Mouse (Mus musculus) limb, embryonic 12.5 days (tissue): Measurements from ENCODE around the gene Rbm19. TPM values are rescaled to one million over a fixed set of nuclear protein-coding genes. Genes with fewer than 3 reads are reported as not detected.
A peak's percentile ranks its signal among the peaks of the same experiment; 100 is the strongest.

Experiments used
- ATAC-seq: fragments of 200-750 bp; cut with Nextera tagmentation; 2 replicates; pipeline ENCODE4 v1.8.0; 2017; ENCODE audit warnings: low read depth, moderate TSS enrichment; ENCODE audit not compliant: insufficient number of reproducible peaks, insufficient read depth, low FRiP score, low TSS enrichment
- H3K27ac ChIP-seq: fragments of 300-500 bp; sonication (generic); 2 replicates; pipeline ENCODE4 v1.5.1; 2016; ENCODE audit warnings: mild to moderate bottlenecking, moderate library complexity
- H3K27me3 ChIP-seq: fragments of 300-500 bp; sonication (generic); 2 replicates; pipeline ENCODE4 v1.6.1; 2016; ENCODE audit warnings: mild to moderate bottlenecking, moderate library complexity
- H3K36me3 ChIP-seq: fragments of 300-500 bp; sonication (generic); 2 replicates; pipeline ENCODE4 v1.6.1; 2016; ENCODE audit warnings: mild to moderate bottlenecking, moderate library complexity
- H3K4me1 ChIP-seq: fragments of 300-500 bp; sonication (generic); replicated peaks from 2 replicates; pipeline ENCODE4 v1.6.1; 2016
- H3K4me2 ChIP-seq: fragments of 300-500 bp; sonication (generic); 2 replicates; pipeline ENCODE4 v1.6.1; 2016; ENCODE audit warnings: mild to moderate bottlenecking, moderate library complexity
- H3K4me3 ChIP-seq: fragments of 300-500 bp; sonication (generic); replicated peaks from 2 replicates; pipeline ENCODE4 v1.5.1; 2016; ENCODE audit warnings: mild to moderate bottlenecking
- H3K9ac ChIP-seq: fragments of 300-500 bp; sonication (generic); replicated peaks from 2 replicates; pipeline ENCODE4 v1.6.1; 2016; ENCODE audit warnings: mild to moderate bottlenecking, moderate library complexity
- H3K9me3 ChIP-seq: fragments of 300-500 bp; sonication (generic); 2 replicates; pipeline ENCODE4 v1.6.1; 2016; ENCODE audit warnings: mild to moderate bottlenecking, moderate library complexity
- WGBS: fragments of 180-500 bp; shearing (Covaris S2); methylation state at CpG from one replicate; pipeline ENCODE4 v1.1.7; 2016; 5-methylcytosine and 5-hydroxymethylcytosine counted together
- polyA plus RNA-seq: library from polyadenylated mRNA; unstranded; fragments of >200 nt; fragmentation: Nextera tagmentation; extraction: Ambion mirVana; gene quantifications from 2 replicates; pipeline ENCODE4 v1.2.1, GENCODE M21; 2016

Gene Rbm19
- polyA plus RNA-seq, 1 experiment from 2014 or later, result 31.1 TPM

DNA sequence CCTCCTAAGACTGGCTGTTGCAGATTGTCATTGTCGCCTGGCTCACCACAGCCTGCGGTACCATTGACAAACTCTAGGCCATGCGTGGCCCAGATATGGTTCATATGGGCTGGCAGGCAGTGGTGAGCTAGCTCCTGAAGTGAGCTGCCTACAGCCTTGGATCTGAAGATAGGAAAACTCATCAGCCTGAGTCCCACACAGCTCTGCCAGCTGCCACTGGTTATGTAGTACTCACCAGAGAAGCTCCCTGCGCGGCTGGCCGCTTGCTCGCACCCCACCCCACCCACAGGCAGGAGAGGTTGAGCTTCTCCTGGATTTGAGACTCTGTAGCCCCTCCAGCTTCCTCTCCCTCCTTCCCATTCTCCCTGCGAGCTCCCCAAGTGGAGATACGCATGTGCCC lies 32.0 kb downstream of the Rbm19 start:
- Histone ChIP-seq H3K36me3 (peaks cover 68% of the 10 kb centered on the region), H3K27me3 (no peaks in the 10 kb centered on the region), H3K9me3 (no peaks in the 10 kb centered on the region), H3K4me3 (no peak overlapping the region), H3K4me2 (no peak overlapping the region), H3K4me1 (peaks cover 12% of the 10 kb centered on the region), H3K27ac (no peak overlapping the region), H3K9ac (no peak overlapping the region)
- WGBS, result 93% methylated on average over 9 of the region's 9 CpGs
- no peak for ATAC-seq

DNA sequence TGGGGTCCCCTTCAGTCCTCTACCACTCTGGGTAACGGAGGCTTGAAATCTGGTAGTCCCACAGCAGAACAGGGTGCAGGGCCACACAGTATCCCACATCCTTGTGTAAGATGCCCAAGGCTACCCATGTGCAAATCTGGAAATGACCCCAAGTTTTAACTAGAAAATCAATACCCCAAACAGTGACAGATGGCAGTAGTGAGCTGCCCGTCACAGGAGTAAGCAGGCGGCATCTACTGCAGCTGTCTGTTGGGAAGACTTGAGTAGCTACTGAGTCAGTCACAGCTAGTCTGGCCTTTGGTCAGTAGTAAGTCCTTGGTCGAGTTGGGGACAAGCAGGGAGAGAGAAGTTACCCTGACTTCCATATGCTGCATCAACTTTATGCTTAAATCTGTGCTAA lies 34.9 kb downstream of the Rbm19 start:
- no peak for ATAC-seq
- no peak overlapping the region for H3K4me2 ChIP-seq
- no peak overlapping the region for H3K9ac ChIP-seq
- H3K4me3 ChIP-seq, result no peak overlapping the region
- no peaks in the 10 kb centered on the region for H3K27me3 ChIP-seq
- 86% methylated on average over 4 of the region's 4 CpGs for WGBS
- peaks cover 18% of the 10 kb centered on the region for H3K4me1 ChIP-seq
- peaks cover 46% of the 10 kb centered on the region; the same call in 1 of the 2 replicates for H3K36me3 ChIP-seq
- no peak overlapping the region for H3K27ac ChIP-seq
- H3K9me3 ChIP-seq, result no peaks in the 10 kb centered on the region

DNA sequence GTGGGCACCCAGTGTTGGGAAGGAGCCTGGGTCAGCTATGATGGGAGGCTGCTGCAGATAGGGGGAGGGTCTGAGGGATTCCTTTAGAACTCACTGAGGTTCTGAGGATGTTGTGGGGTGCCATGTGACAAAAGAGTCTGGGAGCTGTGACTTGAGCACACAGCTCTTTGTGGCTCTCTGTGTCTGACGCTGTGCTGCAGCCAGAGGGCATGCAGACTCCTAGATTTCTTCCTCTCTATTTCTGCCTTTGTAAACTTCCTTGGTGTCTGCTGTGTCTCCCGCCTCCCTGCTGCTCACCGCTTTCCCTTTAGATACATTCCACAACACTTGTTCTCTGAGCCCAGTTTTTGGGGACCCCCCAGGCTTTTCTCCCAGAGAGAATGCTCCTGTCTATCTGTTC lies 36.9 kb downstream of the Rbm19 start:
- 94% methylated on average over 3 of the region's 3 CpGs for WGBS
- Histone ChIP-seq H3K9ac (no peak overlapping the region), H3K27ac (no peak overlapping the region), H3K27me3 (no peaks in the 10 kb centered on the region), H3K4me2 (no peak overlapping the region), H3K36me3 (peaks cover 34% of the 10 kb centered on the region; the same call in 1 of the 2 replicates), H3K4me1 (peaks cover 12% of the 10 kb centered on the region), H3K9me3 (no peaks in the 10 kb centered on the region), H3K4me3 (no peak overlapping the region)
- ATAC-seq, result no peak

DNA sequence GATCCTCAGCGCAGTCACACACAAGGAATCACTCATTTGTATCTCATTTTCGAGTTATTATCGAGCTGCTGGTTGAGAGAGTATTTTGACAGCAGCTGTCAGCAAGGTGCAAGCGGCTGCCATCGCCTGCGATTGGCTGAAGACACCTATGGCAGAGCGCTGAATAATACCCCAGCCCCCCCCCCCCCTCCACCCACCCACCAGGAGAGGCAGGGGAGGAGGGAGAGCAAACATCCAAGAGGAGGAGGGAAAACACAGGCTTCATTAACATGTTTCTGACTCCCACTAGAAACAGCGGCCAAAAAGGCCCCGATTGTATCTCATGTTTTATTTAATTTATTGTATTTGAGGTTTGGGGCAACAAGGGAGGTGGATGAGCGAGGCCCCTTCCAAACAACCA lies 39.4 kb downstream of the Rbm19 start:
- 83% methylated on average over 10 of the region's 10 CpGs for WGBS

DNA sequence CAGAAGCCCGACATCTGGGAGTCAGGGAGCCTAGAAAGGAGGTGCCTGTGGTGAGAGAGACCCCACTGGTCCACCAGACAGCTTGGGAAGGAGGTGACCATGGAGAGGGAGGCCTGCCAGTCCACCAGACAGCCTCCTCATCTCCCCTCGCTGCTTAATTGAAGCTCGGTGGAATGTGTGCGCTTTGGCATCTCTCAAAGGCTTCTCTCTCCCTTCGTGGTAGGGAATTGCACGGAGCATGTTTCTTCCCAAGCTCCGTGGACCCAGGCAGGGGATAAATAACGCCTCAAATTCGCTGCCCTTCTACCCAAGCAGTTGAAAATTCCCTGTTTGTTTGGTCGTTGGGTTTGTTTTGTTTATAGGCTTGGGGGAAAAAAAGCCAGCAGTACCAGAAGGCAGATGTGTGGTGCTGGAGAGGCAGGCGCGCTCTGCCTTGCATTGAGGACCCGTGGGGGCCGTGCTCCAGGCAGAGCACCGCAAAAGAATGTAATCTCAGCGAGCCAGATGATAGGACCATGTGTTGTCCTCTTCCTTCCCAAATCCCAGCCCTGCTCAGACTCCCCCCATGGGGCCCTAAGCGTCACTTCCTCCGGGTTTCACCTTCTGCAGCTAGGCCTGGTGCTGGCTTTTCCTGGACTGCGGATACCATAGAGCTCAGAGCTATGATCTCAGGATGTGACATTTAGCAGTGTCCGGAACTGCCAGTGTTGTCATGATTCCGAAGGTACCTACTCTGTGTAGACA lies 40.1 kb downstream of the Rbm19 start:
- peak overlapping the region; percentile 18; the same call in 1 of the 2 replicates for H3K27ac ChIP-seq

More for the DNA sequence above, 39.4 kb downstream of the Rbm19 start:
- H3K27ac ChIP-seq, result no peak overlapping the region
- no peak overlapping the region for H3K4me2 ChIP-seq
- no peak for ATAC-seq
- H3K9ac ChIP-seq, result no peak overlapping the region
- H3K36me3 ChIP-seq, result peaks cover 22% of the 10 kb centered on the region; the same call in 1 of the 2 replicates
- H3K4me1 ChIP-seq, result peaks cover 12% of the 10 kb centered on the region
- no peaks in the 10 kb centered on the region for H3K9me3 ChIP-seq
- no peaks in the 10 kb centered on the region for H3K27me3 ChIP-seq
- H3K4me3 ChIP-seq, result no peak overlapping the region

DNA sequence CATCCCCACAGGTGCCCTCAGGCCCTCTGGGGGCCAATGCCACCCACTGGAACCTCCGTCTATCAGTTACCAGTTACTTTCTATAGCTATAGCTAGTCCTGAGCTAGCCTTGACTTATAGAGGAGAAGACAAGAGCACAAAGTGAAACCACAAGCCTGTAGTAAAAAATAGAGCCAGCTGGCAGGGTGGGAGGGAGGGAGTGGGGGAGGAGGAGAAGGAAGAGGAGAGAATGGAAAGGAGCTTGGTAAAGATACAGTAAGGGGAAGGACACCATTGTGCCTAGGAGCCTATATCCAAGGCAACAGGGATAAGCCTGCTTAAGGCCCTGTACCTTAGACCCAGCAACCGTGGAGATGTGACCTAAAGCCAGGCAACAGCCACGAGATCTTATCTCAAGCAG lies 40.9 kb downstream of the Rbm19 start:
- Histone ChIP-seq H3K4me3 (no peak overlapping the region), H3K9me3 (no peaks in the 10 kb centered on the region), H3K27me3 (no peaks in the 10 kb centered on the region), H3K36me3 (peaks cover 16% of the 10 kb centered on the region; the same call in 1 of the 2 replicates), H3K9ac (no peak overlapping the region), H3K4me1 (peaks cover 12% of the 10 kb centered on the region), H3K4me2 (no peak overlapping the region), H3K27ac (no peak overlapping the region)
- 78% methylated on average over 3 of the region's 3 CpGs for WGBS
- no peak for ATAC-seq

More for the DNA sequence above, 40.1 kb downstream of the Rbm19 start:
- Histone ChIP-seq H3K36me3 (peaks cover 21% of the 10 kb centered on the region; the same call in 1 of the 2 replicates), H3K4me2 (no peak overlapping the region), H3K27me3 (no peaks in the 10 kb centered on the region), H3K9ac (no peak overlapping the region), H3K4me3 (no peak overlapping the region), H3K9me3 (no peaks in the 10 kb centered on the region), H3K4me1 (peaks cover 12% of the 10 kb centered on the region)
- no peak for ATAC-seq
- 60% methylated on average over 21 of the region's 21 CpGs for WGBS

DNA sequence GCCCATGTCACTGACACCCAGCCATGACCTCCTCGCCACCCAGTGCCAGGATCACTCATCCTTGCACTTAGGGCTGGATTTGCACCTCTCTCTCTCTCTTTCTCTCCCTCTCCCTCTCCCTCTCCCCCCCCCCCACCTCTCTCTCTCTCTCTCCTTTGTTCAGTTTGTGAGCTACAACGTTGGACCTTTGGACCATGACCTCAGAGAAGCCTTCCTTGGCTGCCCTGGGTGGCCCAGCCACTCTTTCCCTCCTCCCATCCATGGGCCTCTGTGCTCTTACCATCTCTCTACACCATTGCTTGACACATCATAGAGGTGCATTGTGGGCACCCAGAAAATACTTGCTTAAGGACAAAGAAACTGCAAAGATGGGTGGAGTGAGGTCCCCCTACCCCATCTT lies 42.2 kb downstream of the Rbm19 start:
- no peak overlapping the region for H3K4me3 ChIP-seq
- no peaks in the 10 kb centered on the region for H3K9me3 ChIP-seq
- H3K4me1 ChIP-seq, result peaks cover 16% of the 10 kb centered on the region
- H3K9ac ChIP-seq, result no peak overlapping the region
- H3K36me3 ChIP-seq, result peaks cover 10% of the 10 kb centered on the region; the same call in 1 of the 2 replicates
- no peak for ATAC-seq
- WGBS, result 82% methylated on average over 2 of the region's 2 CpGs
- no peak overlapping the region for H3K27ac ChIP-seq
- no peak overlapping the region for H3K4me2 ChIP-seq
- H3K27me3 ChIP-seq, result no peaks in the 10 kb centered on the region

DNA sequence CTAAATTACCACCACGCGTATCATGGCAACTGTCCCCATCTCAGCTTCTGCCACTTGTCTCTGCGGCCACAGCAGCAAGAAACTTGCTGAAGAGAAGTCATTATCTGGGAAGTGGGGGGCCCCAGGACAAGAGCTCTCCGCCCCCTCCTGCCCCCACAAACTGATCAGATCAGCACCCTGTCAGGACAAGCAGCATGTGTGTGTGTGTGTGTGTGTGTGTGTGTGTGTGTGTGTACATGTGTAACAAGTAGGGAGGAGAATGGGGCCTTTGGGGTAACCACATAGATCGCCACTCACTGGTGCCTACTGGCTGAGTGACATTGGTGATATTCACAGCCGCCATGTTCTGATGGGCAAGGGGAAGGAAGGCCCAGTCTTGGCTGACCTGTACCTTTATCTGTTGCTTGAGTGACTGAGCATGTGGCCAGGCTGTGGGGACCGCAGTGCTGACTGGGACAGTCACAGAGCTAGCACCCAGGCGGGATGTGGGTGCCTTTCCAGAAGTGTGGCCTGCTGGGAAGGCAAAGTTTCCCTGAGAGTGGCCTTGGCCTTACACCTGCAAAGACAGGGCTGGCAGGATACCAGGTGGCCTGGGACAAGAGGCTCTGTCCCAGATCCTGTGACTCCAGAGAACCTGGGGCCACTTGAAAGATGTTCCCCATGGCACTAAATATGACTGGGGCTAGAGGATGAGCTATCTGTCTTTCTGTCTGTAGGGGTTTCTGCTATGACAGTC lies 44.8 kb downstream of the Rbm19 start:
- ATAC-seq, result no peak
- Histone ChIP-seq H3K36me3 (peaks cover 10% of the 10 kb centered on the region; the same call in 1 of the 2 replicates), H3K4me3 (no peak overlapping the region), H3K27ac (no peak overlapping the region), H3K9me3 (no peaks in the 10 kb centered on the region), H3K27me3 (no peaks in the 10 kb centered on the region), H3K9ac (no peak overlapping the region), H3K4me1 (peaks cover 14% of the 10 kb centered on the region), H3K4me2 (no peak overlapping the region)
- WGBS, result 89% methylated on average over 8 of the region's 8 CpGs

DNA sequence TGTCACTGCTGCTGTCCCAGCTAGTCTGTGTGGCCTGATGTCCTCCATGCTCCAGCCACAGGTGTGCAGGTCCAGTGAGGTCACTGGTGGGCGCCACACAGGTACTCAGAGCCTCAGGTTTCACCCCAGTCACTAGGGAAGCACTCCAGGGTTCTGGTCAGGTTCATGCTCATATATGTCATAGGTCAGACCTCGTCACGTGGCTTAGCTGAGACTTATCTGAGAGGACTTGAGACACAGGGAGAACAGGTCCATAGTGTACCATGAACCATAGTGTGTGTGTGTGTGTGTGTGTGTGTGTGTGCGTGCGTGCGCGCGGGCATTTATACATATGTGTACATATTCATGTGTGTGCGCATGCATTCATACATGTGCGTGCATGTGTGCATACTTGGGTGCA lies 46.4 kb downstream of the Rbm19 start:
- no peak for ATAC-seq
- no peak overlapping the region for H3K27ac ChIP-seq
- 0 out of 2 replicates have a peak, but pooled peaks cover 7% of the 10 kb centered on the region for H3K4me1 ChIP-seq
- H3K36me3 ChIP-seq, result peaks cover 10% of the 10 kb centered on the region; the same call in 1 of the 2 replicates
- H3K27me3 ChIP-seq, result no peaks in the 10 kb centered on the region
- no peak overlapping the region for H3K4me3 ChIP-seq
- WGBS, result 92% methylated on average over 10 of the region's 10 CpGs
- H3K9me3 ChIP-seq, result no peaks in the 10 kb centered on the region
- no peak overlapping the region for H3K9ac ChIP-seq
- H3K4me2 ChIP-seq, result no peak overlapping the region

DNA sequence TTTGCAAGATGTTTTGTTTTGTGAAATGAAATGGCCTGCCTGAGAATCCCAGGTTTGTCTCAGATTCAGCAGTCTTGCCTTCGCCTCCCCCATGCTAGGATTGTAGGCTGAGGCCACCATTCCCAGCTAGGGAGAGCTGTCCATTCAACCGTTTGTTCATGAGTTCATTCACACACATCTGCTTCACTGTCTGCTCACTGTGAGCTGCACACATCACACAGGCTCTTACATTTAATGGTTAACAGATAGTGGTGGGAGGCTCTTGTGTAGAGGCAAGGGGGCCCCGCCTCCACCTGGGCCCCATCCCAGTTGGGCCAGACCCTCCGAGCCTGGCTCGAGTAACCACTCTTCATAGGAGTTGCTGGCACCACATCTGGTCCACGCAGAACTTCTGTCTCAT lies 47.2 kb downstream of the Rbm19 start:
- Histone ChIP-seq H3K9ac (no peak overlapping the region), H3K4me2 (no peak overlapping the region), H3K27me3 (no peaks in the 10 kb centered on the region), H3K27ac (no peak overlapping the region; the same call in 1 of the 2 replicates), H3K4me1 (0 out of 2 replicates have a peak, but pooled peaks cover 7% of the 10 kb centered on the region), H3K4me3 (no peak overlapping the region), H3K36me3 (peaks cover 10% of the 10 kb centered on the region; the same call in 1 of the 2 replicates), H3K9me3 (no peaks in the 10 kb centered on the region)
- ATAC-seq, result no peak
- WGBS, result 73% methylated on average over 6 of the region's 6 CpGs

DNA sequence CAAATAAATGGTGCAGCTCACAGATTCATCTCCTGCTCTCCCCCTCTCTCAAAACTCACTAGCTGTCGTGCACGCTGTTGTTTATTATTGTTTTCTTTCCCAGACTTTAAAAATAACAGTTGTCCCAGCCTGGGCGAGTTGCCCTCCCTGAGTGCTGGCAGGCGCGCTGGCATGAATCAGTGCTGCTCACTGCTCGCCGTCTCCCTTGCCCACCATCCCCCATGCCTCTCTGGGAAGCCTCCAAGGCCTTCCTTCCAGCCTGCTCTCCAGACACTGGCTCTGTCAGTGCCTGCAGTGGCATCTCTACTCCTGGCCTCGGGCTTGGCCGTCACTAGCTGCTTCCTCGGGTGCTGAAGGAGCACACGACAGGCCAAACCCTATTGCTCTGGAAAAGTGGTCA lies 48.2 kb downstream of the Rbm19 start:
- peaks cover 5% of the 10 kb centered on the region; the same call in 1 of the 2 replicates for H3K36me3 ChIP-seq
- no peak overlapping the region for H3K4me2 ChIP-seq
- no peak for ATAC-seq
- no peaks in the 10 kb centered on the region for H3K9me3 ChIP-seq
- no peaks in the 10 kb centered on the region for H3K27me3 ChIP-seq
- H3K4me3 ChIP-seq, result no peak overlapping the region
- H3K27ac ChIP-seq, result no peak overlapping the region
- H3K4me1 ChIP-seq, result 0 out of 2 replicates have a peak, but pooled peaks cover 7% of the 10 kb centered on the region
- WGBS, result 85% methylated on average over 11 of the region's 11 CpGs
- H3K9ac ChIP-seq, result no peak overlapping the region
